Mouse (Mus musculus) stomach, embryonic 15.5 days (tissue): ENCODE data around the gene Dmtf1. TPM values are rescaled to one million over a fixed set of nuclear protein-coding genes. Genes with fewer than 3 reads are reported as not detected.

ENCODE experiments used
- ATAC-seq: fragments of 200-750 bp; cut with Nextera tagmentation; 2 replicates; pipeline ENCODE4 v1.8.0; 2017; ENCODE audit warnings: low read depth, moderate number of reproducible peaks, moderate TSS enrichment; ENCODE audit not compliant: insufficient read depth, low FRiP score
- H3K27ac ChIP-seq: fragments of 300-500 bp; sonication (generic); 2 replicates; pipeline ENCODE4 v1.5.1; 2015; ENCODE audit warnings: mild to moderate bottlenecking, inconsistent platforms
- H3K27me3 ChIP-seq: fragments of 300-500 bp; sonication (generic); replicated peaks from 2 replicates; pipeline ENCODE4 v1.6.1; 2015; ENCODE audit warnings: inconsistent platforms
- H3K36me3 ChIP-seq: fragments of 300-500 bp; sonication (generic); 2 replicates; pipeline ENCODE4 v1.6.1; 2015; ENCODE audit warnings: inconsistent platforms
- H3K4me1 ChIP-seq: fragments of 300-500 bp; sonication (generic); 2 replicates; pipeline ENCODE4 v1.6.1; 2015; ENCODE audit warnings: inconsistent platforms
- H3K4me2 ChIP-seq: fragments of 300-500 bp; sonication (generic); 2 replicates; pipeline ENCODE4 v1.6.1; 2015; ENCODE audit warnings: mild to moderate bottlenecking, inconsistent platforms
- H3K4me3 ChIP-seq: fragments of 300-500 bp; sonication (generic); replicated peaks from 2 replicates; pipeline ENCODE4 v1.5.1; 2015; ENCODE audit warnings: inconsistent platforms
- H3K9ac ChIP-seq: fragments of 300-500 bp; sonication (generic); 2 replicates; pipeline ENCODE4 v1.6.1; 2015; ENCODE audit warnings: inconsistent platforms
- H3K9me3 ChIP-seq: fragments of 300-500 bp; sonication (generic); 2 replicates; pipeline ENCODE4 v1.6.1; 2016; ENCODE audit warnings: inconsistent platforms
- WGBS: fragments of 180-500 bp; shearing (Covaris S2); methylation state at CpG from one replicate; pipeline ENCODE4 v1.1.7; 2015; 5-methylcytosine and 5-hydroxymethylcytosine counted together
- polyA plus RNA-seq: library from polyadenylated mRNA; unstranded; fragments of >200 nt; fragmentation: Nextera tagmentation; extraction: Ambion mirVana; gene quantifications from 2 replicates; pipeline ENCODE4 v1.2.1, GENCODE M21; 2015

The Dmtf1 gene
- polyA plus RNA-seq, 1 experiment from 2014 or later = 37.7 TPM

DNA sequence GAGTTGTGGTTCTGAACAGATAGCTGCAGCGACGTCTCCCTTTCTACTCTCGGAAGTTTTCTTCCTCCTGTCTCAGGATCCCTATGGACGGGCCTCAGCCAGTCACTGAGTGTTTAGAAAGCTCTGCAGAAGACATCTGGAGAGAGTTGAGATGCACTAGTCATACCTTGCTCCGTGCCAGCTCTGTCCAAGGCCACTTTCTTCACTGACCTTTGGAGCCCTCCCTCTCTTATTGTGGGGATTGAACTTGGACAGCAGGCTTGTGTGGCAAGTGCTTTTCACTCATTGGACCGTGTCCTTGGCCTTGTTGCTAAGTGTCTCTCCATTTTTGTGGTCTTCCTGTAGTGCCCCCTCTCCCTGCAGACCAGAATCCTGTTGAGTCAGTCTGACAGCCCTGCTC is 54.8 kb downstream of the Dmtf1 start:
- WGBS = 77% methylated on average over 6 of the region's 6 CpGs
- 0 out of 2 replicates have a peak, but pooled peaks cover 4% of the 10 kb centered on the region for H3K27me3 ChIP-seq
- no peaks in the 10 kb centered on the region for H3K9me3 ChIP-seq
- H3K9ac ChIP-seq = no peak overlapping the region
- ATAC-seq = no peak
- no peak overlapping the region for H3K4me3 ChIP-seq
- H3K27ac ChIP-seq = no peak overlapping the region
- H3K4me2 ChIP-seq = no peak overlapping the region
- no peaks in the 10 kb centered on the region for H3K4me1 ChIP-seq
- no peaks in the 10 kb centered on the region for H3K36me3 ChIP-seq

GRCm38 (mm10) chr5:9103958-9104357 is 57.6 kb downstream of the Dmtf1 start:
- 72% methylated on average over 8 of the region's 8 CpGs for WGBS
- H3K27me3 ChIP-seq = 0 out of 2 replicates have a peak, but pooled peaks cover 4% of the 10 kb centered on the region
- H3K4me2 ChIP-seq = no peak overlapping the region
- no peaks in the 10 kb centered on the region for H3K9me3 ChIP-seq
- no peaks in the 10 kb centered on the region for H3K4me1 ChIP-seq
- H3K9ac ChIP-seq = no peak overlapping the region
- no peak overlapping the region for H3K27ac ChIP-seq
- H3K4me3 ChIP-seq = no peak overlapping the region
- no peak for ATAC-seq
- no peaks in the 10 kb centered on the region for H3K36me3 ChIP-seq

- Histone ChIP-seq H3K27me3 (0 out of 2 replicates have a peak, but pooled peaks cover 4% of the 10 kb centered on the region), H3K4me3 (no peak overlapping the region), H3K9me3 (no peaks in the 10 kb centered on the region), H3K36me3 (no peaks in the 10 kb centered on the region), H3K4me1 (no peaks in the 10 kb centered on the region), H3K27ac (no peak overlapping the region), H3K4me2 (no peak overlapping the region), H3K9ac (no peak overlapping the region)
- 85% methylated on average over 2 of the region's 2 CpGs for WGBS
- ATAC-seq = no peak
These were observed 58.9 kb downstream of the Dmtf1 start for GRCm38 (mm10) chr5:9102696-9103095.

GRCm38 (mm10) chr5:9100849-9101801 is 60.5 kb downstream of the Dmtf1 start:
- peak; percentile 72 for ATAC-seq
- Histone ChIP-seq H3K27ac (peak overlapping the region; percentile 42; the same call in 1 of the 2 replicates), H3K9me3 (no peaks in the 10 kb centered on the region), H3K36me3 (no peaks in the 10 kb centered on the region), H3K27me3 (0 out of 2 replicates have a peak, but pooled peaks cover 4% of the 10 kb centered on the region), H3K9ac (peak overlapping the region; percentile 57), H3K4me3 (peak overlapping the region; percentile 83), H3K4me1 (no peaks in the 10 kb centered on the region), H3K4me2 (peak overlapping the region; percentile 81)
- under 1% methylated on average over 63 of the region's 83 CpGs for WGBS

- Histone ChIP-seq H3K36me3 (no peaks in the 10 kb centered on the region), H3K9ac (peak within 1 kb of the TSS; percentile 57), H3K9me3 (no peaks in the 10 kb centered on the region), H3K4me1 (no peaks in the 10 kb centered on the region), H3K4me2 (peak within 1 kb of the TSS; percentile 81), H3K4me3 (peak within 1 kb of the TSS; percentile 83), H3K27ac (peak within 1 kb of the TSS; percentile 42; the same call in 1 of the 2 replicates), H3K27me3 (0 out of 2 replicates have a peak, but pooled peaks cover 4% of the 10 kb centered on the region)
- ATAC-seq = peak; percentile 95
- WGBS = under 1% methylated on average over 59 of the region's 59 CpGs
These were observed 61.2 kb downstream of the Dmtf1 start, which contains the start of gene Tmem243 for GRCm38 (mm10) chr5:9100207-9100848. Tmem243 (plus strand) TSS chr5:9100668.

- no peak overlapping the region for H3K4me2 ChIP-seq
- no peaks in the 10 kb centered on the region for H3K9me3 ChIP-seq
- no peak overlapping the region for H3K9ac ChIP-seq
- no peaks in the 10 kb centered on the region for H3K27me3 ChIP-seq
- H3K4me3 ChIP-seq = no peak overlapping the region
- ATAC-seq = no peak
- H3K27ac ChIP-seq = no peak overlapping the region
- H3K36me3 ChIP-seq = no peaks in the 10 kb centered on the region
- 69% methylated on average over 4 of the region's 4 CpGs for WGBS
- no peaks in the 10 kb centered on the region for H3K4me1 ChIP-seq
These were observed 68.1 kb downstream of the Dmtf1 start for GRCm38 (mm10) chr5:9093490-9093889.

DNA sequence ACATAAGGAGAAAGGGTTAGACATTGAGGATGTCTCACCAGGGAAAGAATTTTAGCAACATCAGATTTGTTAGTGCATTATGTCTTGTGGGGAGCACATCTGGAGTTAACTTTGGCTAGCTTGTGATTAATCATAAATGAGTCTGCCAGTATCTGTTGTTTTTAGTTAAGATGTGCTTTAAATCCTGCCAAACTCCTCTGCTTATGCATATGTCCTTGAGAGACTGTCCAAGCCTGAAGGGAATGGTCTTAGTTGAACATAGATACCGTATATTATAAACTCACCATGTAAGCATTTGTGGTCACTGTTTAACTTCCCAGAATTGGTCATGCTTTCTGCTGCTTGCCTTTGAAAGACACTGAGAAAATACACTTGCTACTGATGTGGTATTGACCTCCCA is 68.9 kb downstream of the Dmtf1 start:
- Histone ChIP-seq H3K36me3 (no peaks in the 10 kb centered on the region), H3K27me3 (no peaks in the 10 kb centered on the region), H3K4me1 (no peaks in the 10 kb centered on the region), H3K9me3 (no peaks in the 10 kb centered on the region), H3K4me3 (no peak overlapping the region), H3K27ac (no peak overlapping the region), H3K4me2 (no peak overlapping the region), H3K9ac (no peak overlapping the region)
- 43% methylated on average over 1 of the region's 1 CpGs for WGBS
- ATAC-seq = no peak

DNA sequence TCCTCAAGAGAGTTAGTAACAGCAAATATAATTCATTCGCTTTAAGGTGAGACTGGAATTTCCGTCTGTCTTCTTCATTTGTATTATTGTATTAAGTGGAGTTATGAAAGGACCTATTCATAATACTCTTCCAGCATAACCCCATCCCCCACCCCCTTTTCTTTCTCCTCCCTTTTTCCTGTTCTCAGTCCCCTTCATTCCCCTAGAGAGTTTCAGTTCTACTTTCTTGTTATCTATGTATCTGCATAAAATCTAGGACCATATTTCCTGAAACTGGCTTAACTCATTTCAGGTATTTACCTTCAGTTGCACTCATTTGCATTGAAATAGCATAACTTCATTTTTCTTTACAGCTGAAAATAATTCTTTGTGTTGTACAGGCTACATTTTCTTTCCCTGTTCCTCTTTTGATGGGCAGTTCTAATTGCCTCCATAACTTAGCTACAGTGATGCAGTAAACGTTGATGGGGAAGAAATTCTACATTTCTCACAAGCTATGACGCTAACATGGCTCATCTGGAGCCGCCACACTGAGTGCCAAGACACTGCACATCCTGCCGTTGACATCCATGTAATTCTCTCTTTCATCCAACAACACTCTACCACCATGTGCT is 71.0 kb downstream of the Dmtf1 start:
- no peak overlapping the region for H3K9ac ChIP-seq
- H3K4me1 ChIP-seq = no peaks in the 10 kb centered on the region
- H3K27me3 ChIP-seq = no peaks in the 10 kb centered on the region
- no peak overlapping the region for H3K27ac ChIP-seq
- no peak for ATAC-seq
- no peak overlapping the region for H3K4me2 ChIP-seq
- H3K4me3 ChIP-seq = no peak overlapping the region
- no peaks in the 10 kb centered on the region for H3K36me3 ChIP-seq
- 70% methylated on average over 6 of the region's 6 CpGs for WGBS
- no peaks in the 10 kb centered on the region for H3K9me3 ChIP-seq

- Histone ChIP-seq H3K9ac (no peak overlapping the region), H3K36me3 (no peaks in the 10 kb centered on the region), H3K4me3 (no peak overlapping the region), H3K4me1 (no peaks in the 10 kb centered on the region), H3K4me2 (no peak overlapping the region), H3K27me3 (no peaks in the 10 kb centered on the region), H3K27ac (no peak overlapping the region), H3K9me3 (no peaks in the 10 kb centered on the region)
- no peak for ATAC-seq
- 61% methylated on average over 3 of the region's 3 CpGs for WGBS
These were observed 74.5 kb downstream of the Dmtf1 start for GRCm38 (mm10) chr5:9086924-9087719.

DNA sequence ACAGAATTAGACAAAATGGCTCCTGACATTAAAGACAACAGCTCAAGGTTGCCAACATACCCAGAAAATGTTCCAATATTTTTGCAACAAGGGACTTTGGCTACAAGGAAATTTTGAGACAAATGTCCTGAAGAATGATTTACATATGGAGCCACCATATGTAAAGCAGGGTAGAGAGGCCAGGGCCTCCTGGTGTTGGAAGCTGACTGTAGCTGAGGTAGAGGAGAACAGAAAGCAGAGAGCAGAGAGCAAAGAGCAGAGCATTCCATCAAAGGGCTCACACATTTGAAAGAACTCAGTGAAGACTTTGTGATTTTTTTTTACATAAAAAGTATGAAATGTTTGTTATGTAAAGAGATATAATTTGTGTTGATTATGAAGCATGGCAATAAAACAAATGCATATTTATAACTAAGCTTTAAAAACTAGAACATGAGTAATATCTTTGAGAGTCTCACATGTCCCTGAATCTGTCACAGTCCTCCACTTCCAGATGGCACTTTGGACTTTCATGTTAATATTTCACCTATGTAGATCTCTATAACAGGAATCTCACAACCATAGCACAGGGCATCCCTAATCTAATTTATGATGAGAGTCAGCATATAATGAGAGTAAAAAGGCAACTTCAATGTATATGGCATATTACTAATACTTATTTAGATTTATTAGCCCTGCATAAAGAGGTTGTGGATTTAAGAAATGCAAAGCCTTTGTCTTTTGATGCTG is 81.6 kb downstream of the Dmtf1 start:
- no peak overlapping the region for H3K27ac ChIP-seq
- H3K9ac ChIP-seq = no peak overlapping the region
- H3K4me1 ChIP-seq = no peaks in the 10 kb centered on the region
- H3K4me3 ChIP-seq = no peak overlapping the region
- H3K27me3 ChIP-seq = no peaks in the 10 kb centered on the region
- no peak overlapping the region for H3K4me2 ChIP-seq
- ATAC-seq = no peak
- H3K9me3 ChIP-seq = no peaks in the 10 kb centered on the region
- H3K36me3 ChIP-seq = no peaks in the 10 kb centered on the region
